Mouse (Mus musculus) erythroblast, embryonic 14.5 days (primary cell): ENCODE data around the gene Nrp2.

Experiments
- GATA1 ChIP-seq: IDR thresholded peaks from 2 replicates; pipeline ENCODE4 v1.6.1; 2012; ENCODE audit warnings: low read length, inconsistent platforms, mixed read lengths
- TAL1 ChIP-seq: IDR thresholded peaks from 3 replicates; pipeline ENCODE4 v1.6.1; 2012; ENCODE audit warnings: low read length, inconsistent platforms, mixed read lengths

DNA sequence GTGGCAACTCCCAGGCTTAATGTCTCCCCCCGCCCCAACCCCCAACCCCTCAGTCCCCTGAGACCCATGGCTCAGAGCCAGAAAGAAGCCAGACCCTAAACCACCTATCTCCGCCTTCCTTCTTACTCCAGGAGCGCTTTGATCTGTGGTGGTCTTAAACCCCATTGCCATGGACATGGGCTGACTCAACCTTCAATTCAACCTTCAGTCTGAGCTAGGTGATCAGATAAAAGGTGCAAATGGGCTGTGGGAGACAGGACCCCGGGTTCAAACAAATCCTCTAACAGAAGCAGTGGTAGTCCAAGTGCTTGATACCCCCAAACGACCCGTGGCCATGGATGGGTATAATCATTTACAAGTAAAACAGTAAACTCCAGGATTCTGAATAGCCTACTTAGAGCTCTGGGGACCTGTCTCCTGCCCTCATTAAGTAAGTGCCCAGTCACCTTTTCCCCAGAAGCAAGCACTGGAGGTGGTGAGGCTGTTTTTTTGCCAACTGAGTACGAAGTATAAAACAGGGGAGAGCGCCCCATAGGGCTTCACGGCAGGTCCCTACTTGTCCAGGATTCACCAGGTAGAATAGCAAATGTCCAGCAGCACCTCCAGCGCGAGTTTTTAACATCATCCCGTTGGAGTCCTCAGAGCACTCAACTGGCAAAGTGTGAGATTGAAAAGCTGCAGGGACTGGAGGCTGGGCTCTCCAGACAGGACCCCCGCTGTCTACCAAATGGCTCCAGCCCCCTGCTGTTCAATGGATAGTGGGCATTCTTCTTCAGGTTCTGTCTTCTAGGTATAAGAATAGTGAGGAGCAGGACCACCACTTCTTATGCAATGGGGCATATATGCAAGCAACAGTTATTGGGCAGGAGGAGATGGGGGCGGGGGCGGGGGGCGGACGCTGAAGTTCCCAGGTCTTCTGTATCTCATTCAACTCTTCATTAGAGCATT lies 5.1 kb downstream of the Nrp2 start:
- no peak for TF ChIP-seq GATA1
- TF ChIP-seq TAL1, result no peak
